Mouse (Mus musculus): ENCODE results near the gene Tesk1.

Gene Tesk1

GRCm38 (mm10) chr4:43493186-43493845 is 51.6 kb downstream of the Tesk1 start:
- peak; percentile 97 for DNase-seq (ENCODE audit: low spot score)

- no peak for DNase-seq (ENCODE audit: low spot score)
Measured at GRCm38 (mm10) chr4:43493846-43494240, 52.1 kb downstream of the Tesk1 start.

GRCm38 (mm10) chr4:43496587-43496986 is 54.8 kb downstream of the Tesk1 start:
- DNase-seq (ENCODE audit: low spot score), result no peak

GRCm38 (mm10) chr4:43497405-43497804 is 55.7 kb downstream of the Tesk1 start:
- DNase-seq (ENCODE audit: low spot score), result no peak

All from layer of hippocampus, adult 11-12 months (tissue).